Mouse (Mus musculus): Measurements from ENCODE around the gene Erbb3. TPM values are rescaled to one million over a fixed set of nuclear protein-coding genes. Genes with fewer than 3 reads are reported as not detected.

Erbb3 gene
- polyA plus RNA-seq, 1 experiment from 2014 or later: 18.6 TPM

DNA sequence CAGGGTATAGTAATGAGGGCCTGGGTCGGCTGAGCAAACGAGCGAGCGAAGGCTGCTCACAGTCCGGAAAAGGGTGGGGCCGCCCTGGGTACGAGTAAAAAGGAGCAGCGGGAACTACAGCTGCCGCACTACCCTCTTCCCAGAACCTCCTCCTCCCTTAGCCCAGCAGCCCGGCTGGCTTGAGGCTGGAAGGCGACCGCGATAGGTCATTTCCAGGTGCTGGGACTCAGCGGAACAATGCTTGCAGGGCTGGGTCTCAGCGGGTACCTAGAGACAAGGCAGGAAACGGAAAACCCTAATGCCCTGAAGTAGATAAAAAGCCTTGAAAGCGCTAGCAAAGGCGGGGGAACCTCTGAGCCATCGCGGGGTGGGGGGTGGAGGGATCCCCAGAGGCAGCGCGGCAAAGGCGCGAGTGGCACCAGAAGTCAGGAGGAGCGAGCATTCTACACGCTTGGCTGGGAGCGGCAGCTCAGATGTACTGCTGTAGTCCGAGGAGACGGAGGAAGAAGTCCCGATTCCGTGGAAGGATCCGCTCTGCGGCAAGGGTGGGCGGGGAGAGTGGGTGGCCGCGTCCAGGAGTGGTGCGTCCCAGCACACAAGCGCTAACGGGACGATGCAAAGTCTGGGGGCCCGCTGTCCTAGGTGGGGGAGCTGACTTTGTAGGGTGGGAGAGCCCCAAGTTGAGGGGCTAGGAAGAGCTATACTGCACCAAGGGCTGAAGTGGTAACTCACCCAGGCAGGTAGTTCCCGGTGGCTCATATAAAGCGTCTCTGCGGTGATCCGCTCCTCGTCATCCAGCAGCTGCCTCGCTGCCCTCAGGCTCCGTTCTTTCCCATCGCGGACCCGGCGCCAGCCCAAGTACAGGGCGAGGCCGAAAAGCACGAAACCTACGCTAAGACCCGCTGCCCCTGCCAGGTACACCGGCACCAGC is 64.5 kb downstream of the Erbb3 start:
- TF ChIP-seq CTCF (IDR thresholded peaks at IDR 0.05; ENCODE audit: low read depth) (no peak), EP300 (optimal IDR thresholded peaks at IDR 0.05) (no peak)
- Histone ChIP-seq H3K9me3 (ENCODE audit: control insufficient read depth, low read length) (no peaks in the 10 kb centered on the region), H3K9ac (ENCODE audit: low read length) (peak overlapping the region; percentile 81), H3K4me1 (replicated peaks; ENCODE audit: control insufficient read depth, insufficient read depth) (peaks cover 3% of the 10 kb centered on the region), H3K4me3 (ENCODE audit: low read depth, low read length) (peak overlapping the region; percentile 90), H3K36me3 (ENCODE audit: control insufficient read depth, insufficient read depth, low read length) (peaks cover 8% of the 10 kb centered on the region; the same call in 1 of the 2 replicates), H3K27ac (replicated peaks) (peak overlapping the region; percentile 92), H3K4me2 (replicated peaks; ENCODE audit: low read depth) (peak overlapping the region; percentile 95), H3K27me3 (ENCODE audit: control insufficient read depth, insufficient read depth, low read length) (no peaks in the 10 kb centered on the region)
- peak; percentile 33 for ATAC-seq (ENCODE audit: low FRiP score, low TSS enrichment)
- WGBS: under 1% methylated on average over 57 of the region's 58 CpGs
- DNase-seq (ENCODE audit: low spot score): peak; percentile 69

DNA sequence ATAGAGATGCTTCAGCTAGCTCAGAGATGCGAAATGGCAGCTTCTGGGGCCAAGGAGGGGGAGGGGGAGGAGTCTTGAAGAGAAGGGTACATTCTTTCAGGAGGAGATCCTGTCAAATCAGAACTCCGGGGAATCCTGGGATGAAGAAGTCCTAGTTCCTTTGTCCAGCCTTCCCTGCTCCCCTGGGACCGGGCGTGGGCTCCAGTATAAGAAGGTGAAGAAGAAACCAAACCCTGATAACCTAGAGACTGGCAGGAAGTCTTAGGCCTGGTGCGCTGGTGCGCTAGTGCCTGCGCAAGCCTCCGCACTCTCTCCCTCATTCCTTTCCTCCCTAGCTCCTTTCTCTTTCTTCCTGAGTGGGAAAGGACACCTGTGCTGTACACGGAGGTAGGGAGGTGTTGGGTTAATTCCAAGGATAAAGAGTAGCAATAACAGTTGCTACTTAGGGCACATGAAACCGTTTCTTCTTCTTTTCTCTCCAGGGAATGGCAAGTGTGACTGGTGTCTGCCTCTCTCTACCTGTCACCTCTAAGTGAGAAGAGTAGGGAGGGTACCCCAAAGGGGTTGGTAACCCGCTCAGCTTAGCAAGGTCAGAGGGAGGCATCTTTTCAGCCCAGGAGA is 65.2 kb downstream of the Erbb3 start:
- H3K9me3 ChIP-seq (ENCODE audit: control insufficient read depth, low read length): no peaks in the 10 kb centered on the region
- peak overlapping the region; percentile 81 for H3K9ac ChIP-seq (ENCODE audit: low read length)
- peaks cover 8% of the 10 kb centered on the region for H3K36me3 ChIP-seq (ENCODE audit: control insufficient read depth, insufficient read depth, low read length)
- TF ChIP-seq EP300 (optimal IDR thresholded peaks at IDR 0.05) (no peak), CTCF (IDR thresholded peaks at IDR 0.05; ENCODE audit: low read depth) (no peak)
- ATAC-seq (ENCODE audit: low FRiP score, low TSS enrichment) (no peak), DNase-seq (ENCODE audit: low spot score) (no peak)
- WGBS: 31% methylated on average over 11 of the region's 11 CpGs
- H3K4me1 ChIP-seq (replicated peaks; ENCODE audit: control insufficient read depth, insufficient read depth): peaks cover 3% of the 10 kb centered on the region
- H3K27ac ChIP-seq (replicated peaks): no peak overlapping the region; the same call in 1 of the 2 replicates
- H3K4me2 ChIP-seq (replicated peaks; ENCODE audit: low read depth): peak overlapping the region; percentile 95
- H3K4me3 ChIP-seq (ENCODE audit: low read depth, low read length): peak overlapping the region; percentile 90
- H3K27me3 ChIP-seq (ENCODE audit: control insufficient read depth, insufficient read depth, low read length): no peaks in the 10 kb centered on the region

DNA sequence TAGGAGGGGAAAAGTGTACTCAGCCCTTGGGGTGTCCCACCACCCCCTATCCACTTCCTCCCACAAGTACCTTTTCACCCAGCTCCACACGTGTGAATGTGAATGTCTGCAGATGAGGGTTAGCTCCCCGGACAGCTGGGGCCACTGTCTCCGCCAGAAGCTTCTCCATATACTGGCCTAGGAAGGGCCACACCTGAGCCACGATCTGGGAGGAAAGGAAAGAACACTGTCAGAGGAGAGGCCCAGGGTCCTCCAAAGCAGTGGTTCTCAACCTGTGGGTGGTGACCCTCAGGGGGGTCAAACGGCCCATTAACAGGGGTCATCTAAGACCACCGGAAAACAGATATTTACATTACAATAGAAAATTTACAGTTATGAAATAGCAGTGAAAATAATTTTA is 67.1 kb downstream of the Erbb3 start:
- H3K4me1 ChIP-seq (replicated peaks; ENCODE audit: control insufficient read depth, insufficient read depth): peaks cover 3% of the 10 kb centered on the region
- peaks cover 12% of the 10 kb centered on the region for H3K36me3 ChIP-seq (ENCODE audit: control insufficient read depth, insufficient read depth, low read length)
- WGBS: 79% methylated on average over 6 of the region's 6 CpGs
- no peak overlapping the region for H3K9ac ChIP-seq (ENCODE audit: low read length)
- H3K27me3 ChIP-seq (ENCODE audit: control insufficient read depth, insufficient read depth, low read length): no peaks in the 10 kb centered on the region
- ATAC-seq (ENCODE audit: low FRiP score, low TSS enrichment) (no peak), DNase-seq (ENCODE audit: low spot score) (no peak)
- H3K4me2 ChIP-seq (replicated peaks; ENCODE audit: low read depth): no peak overlapping the region
- H3K4me3 ChIP-seq (ENCODE audit: low read depth, low read length): no peak overlapping the region
- H3K9me3 ChIP-seq (ENCODE audit: control insufficient read depth, low read length): no peaks in the 10 kb centered on the region
- no peak overlapping the region for H3K27ac ChIP-seq (replicated peaks)
- TF ChIP-seq CTCF (IDR thresholded peaks at IDR 0.05; ENCODE audit: low read depth) (no peak), EP300 (optimal IDR thresholded peaks at IDR 0.05) (no peak)

DNA sequence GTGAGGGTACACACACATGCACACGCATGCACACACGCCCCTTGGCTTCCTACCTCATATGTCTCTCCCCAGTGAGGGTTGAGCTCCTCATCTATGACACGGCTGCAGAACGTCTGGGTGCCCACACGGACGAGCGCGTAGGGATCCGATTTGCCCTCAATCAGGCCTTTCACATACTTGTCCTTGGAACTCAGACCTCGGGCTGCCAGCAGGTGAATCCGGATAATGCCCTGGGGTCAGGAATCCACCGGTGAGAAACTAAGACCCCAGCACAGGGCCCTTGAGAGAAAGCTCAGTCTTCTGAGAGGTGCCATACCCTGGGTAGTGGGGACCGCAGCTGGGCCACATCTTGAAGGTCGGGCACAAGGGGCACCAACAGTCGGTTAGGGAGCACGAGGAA is 68.9 kb downstream of the Erbb3 start:
- TF ChIP-seq EP300 (optimal IDR thresholded peaks at IDR 0.05) (no peak), CTCF (IDR thresholded peaks at IDR 0.05; ENCODE audit: low read depth) (no peak)
- H3K4me2 ChIP-seq (replicated peaks; ENCODE audit: low read depth): no peak overlapping the region
- no peak overlapping the region for H3K4me3 ChIP-seq (ENCODE audit: low read depth, low read length)
- H3K27me3 ChIP-seq (ENCODE audit: control insufficient read depth, insufficient read depth, low read length): no peaks in the 10 kb centered on the region
- H3K9me3 ChIP-seq (ENCODE audit: control insufficient read depth, low read length): no peaks in the 10 kb centered on the region
- H3K4me1 ChIP-seq (replicated peaks; ENCODE audit: control insufficient read depth, insufficient read depth): peaks cover 3% of the 10 kb centered on the region
- H3K9ac ChIP-seq (ENCODE audit: low read length): no peak overlapping the region
- DNase-seq (ENCODE audit: low spot score) (no peak), ATAC-seq (ENCODE audit: low FRiP score, low TSS enrichment) (no peak)
- no peak overlapping the region for H3K27ac ChIP-seq (replicated peaks)
- H3K36me3 ChIP-seq (ENCODE audit: control insufficient read depth, insufficient read depth, low read length): peaks cover 14% of the 10 kb centered on the region
- WGBS: 90% methylated on average over 16 of the region's 16 CpGs

DNA sequence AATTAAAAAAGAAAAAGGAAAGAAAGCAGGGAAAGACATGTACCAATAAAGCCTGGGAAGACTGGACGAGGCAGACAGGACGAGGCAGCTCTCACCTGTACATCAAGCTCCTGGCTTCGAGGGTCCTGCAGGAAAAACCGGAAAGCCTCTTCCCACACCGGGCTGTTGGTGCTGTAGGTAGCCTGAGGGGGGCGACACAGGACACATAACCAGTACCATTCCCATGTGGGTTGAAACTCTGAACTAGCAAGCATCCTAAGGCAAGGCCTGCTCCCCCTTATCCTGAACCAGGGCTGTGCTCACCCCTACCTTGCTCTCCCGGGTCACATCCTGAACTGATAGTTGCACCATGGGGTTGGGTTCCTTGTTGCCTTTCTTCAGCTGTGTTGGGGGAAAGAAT is 70.6 kb downstream of the Erbb3 start:
- no peak overlapping the region for H3K4me2 ChIP-seq (replicated peaks; ENCODE audit: low read depth)
- H3K4me3 ChIP-seq (ENCODE audit: low read depth, low read length): no peak overlapping the region
- DNase-seq (ENCODE audit: low spot score) (peak; percentile 65), ATAC-seq (ENCODE audit: low FRiP score, low TSS enrichment) (0 out of 2 replicates have a peak, but pooled peaks have one; percentile 12)
- no peak overlapping the region for H3K9ac ChIP-seq (ENCODE audit: low read length)
- H3K27me3 ChIP-seq (ENCODE audit: control insufficient read depth, insufficient read depth, low read length): no peaks in the 10 kb centered on the region
- no peak for TF ChIP-seq EP300 (optimal IDR thresholded peaks at IDR 0.05)
- peak; percentile 76 for TF ChIP-seq CTCF (IDR thresholded peaks at IDR 0.05; ENCODE audit: low read depth)
- H3K9me3 ChIP-seq (ENCODE audit: control insufficient read depth, low read length): no peaks in the 10 kb centered on the region
- H3K36me3 ChIP-seq (ENCODE audit: control insufficient read depth, insufficient read depth, low read length): peaks cover 17% of the 10 kb centered on the region
- no peaks in the 10 kb centered on the region for H3K4me1 ChIP-seq (replicated peaks; ENCODE audit: control insufficient read depth, insufficient read depth)
- 78% methylated on average over 7 of the region's 7 CpGs for WGBS
- H3K27ac ChIP-seq (replicated peaks): no peak overlapping the region

Small RNA genes within 50 kb of the gene (microRNA-seq; reads per million reads assigned to microRNA genes)
- not detected for gene Gm47275
- gene Mir6917: not detected

Other genes starting within 250 kb of the Erbb3 start
- gene Coq10a, start 220.7 kb downstream of the Erbb3 start, polyA plus RNA-seq (2015; fragmentation: Nextera tagmentation; extraction: Ambion mirVana): 12.9 and 13.8 TPM in 2 replicates
- gene Ankrd52, start 212.5 kb downstream of the Erbb3 start, polyA plus RNA-seq (2015; fragmentation: Nextera tagmentation; extraction: Ambion mirVana): 2.9 and 4.3 TPM in 2 replicates
- gene Slc39a5, start 188.4 kb downstream of the Erbb3 start, polyA plus RNA-seq (2015; fragmentation: Nextera tagmentation; extraction: Ambion mirVana): 0.75 and 0.76 TPM in 2 replicates
- gene Nabp2, start 178.2 kb downstream of the Erbb3 start, polyA plus RNA-seq (2015; fragmentation: Nextera tagmentation; extraction: Ambion mirVana): 53.5 and 54.4 TPM in 2 replicates
- gene Rnf41, start 178.0 kb downstream of the Erbb3 start, polyA plus RNA-seq (2015; fragmentation: Nextera tagmentation; extraction: Ambion mirVana): 18.9 and 20.1 TPM in 2 replicates
- gene Smarcc2, start 130.4 kb downstream of the Erbb3 start, polyA plus RNA-seq (2015; fragmentation: Nextera tagmentation; extraction: Ambion mirVana): 21.4 and 26.6 TPM in 2 replicates
- gene Myl6, start 95.5 kb downstream of the Erbb3 start, polyA plus RNA-seq (2015; fragmentation: Nextera tagmentation; extraction: Ambion mirVana): 2,935 and 3,187 TPM in 2 replicates
- gene Myl6b, start 91.0 kb downstream of the Erbb3 start, polyA plus RNA-seq (2015; fragmentation: Nextera tagmentation; extraction: Ambion mirVana): 2.2 and 2.6 TPM in 2 replicates
- 15.0 and 15.1 TPM in 2 replicates for gene Esyt1, start 63.8 kb downstream of the Erbb3 start, polyA plus RNA-seq (2015; fragmentation: Nextera tagmentation; extraction: Ambion mirVana)
- gene Zc3h10, start 41.9 kb downstream of the Erbb3 start, polyA plus RNA-seq (2015; fragmentation: Nextera tagmentation; extraction: Ambion mirVana): 7.8 and 8.5 TPM in 2 replicates
- gene Rpl41, start 40.3 kb downstream of the Erbb3 start, polyA plus RNA-seq (2015; fragmentation: Nextera tagmentation; extraction: Ambion mirVana): 3,550 and 3,693 TPM in 2 replicates
- gene Pa2g4, start 23.7 kb downstream of the Erbb3 start, polyA plus RNA-seq (2015; fragmentation: Nextera tagmentation; extraction: Ambion mirVana): 131 and 135 TPM in 2 replicates
- 781 and 811 TPM in 2 replicates for gene Rps26, start 37.1 kb upstream of the Erbb3 start, polyA plus RNA-seq (2015; fragmentation: Nextera tagmentation; extraction: Ambion mirVana)
- 1.6 and 1.7 TPM in 2 replicates for gene Ikzf4, start 56.3 kb upstream of the Erbb3 start, polyA plus RNA-seq (2015; fragmentation: Nextera tagmentation; extraction: Ambion mirVana)
- 20.3 and 21.4 TPM in 2 replicates for gene Suox, start 84.4 kb upstream of the Erbb3 start, polyA plus RNA-seq (2015; fragmentation: Nextera tagmentation; extraction: Ambion mirVana)
- 54.0 and 59.4 TPM in 2 replicates for gene Rab5b, start 106.6 kb upstream of the Erbb3 start, polyA plus RNA-seq (2015; fragmentation: Nextera tagmentation; extraction: Ambion mirVana)
- 1.4 and 2.0 TPM in 2 replicates for gene Pmel, start 114.5 kb upstream of the Erbb3 start, polyA plus RNA-seq (2015; fragmentation: Nextera tagmentation; extraction: Ambion mirVana)
- 33.1 and 33.4 TPM in 2 replicates for gene Cdk2, start 115.4 kb upstream of the Erbb3 start, polyA plus RNA-seq (2015; fragmentation: Nextera tagmentation; extraction: Ambion mirVana)
- gene Dgka, start 155.2 kb upstream of the Erbb3 start, polyA plus RNA-seq (2015; fragmentation: Nextera tagmentation; extraction: Ambion mirVana): 14.6 and 15.7 TPM in 2 replicates
- gene Pym1, start 158.2 kb upstream of the Erbb3 start, polyA plus RNA-seq (2015; fragmentation: Nextera tagmentation; extraction: Ambion mirVana): 22.7 and 24.1 TPM in 2 replicates
- 2.0 and 2.1 TPM in 2 replicates for gene Mmp19, start 201.3 kb upstream of the Erbb3 start, polyA plus RNA-seq (2015; fragmentation: Nextera tagmentation; extraction: Ambion mirVana)
- 29.8 and 30.5 TPM in 2 replicates for gene Dnajc14, start 214.4 kb upstream of the Erbb3 start, polyA plus RNA-seq (2015; fragmentation: Nextera tagmentation; extraction: Ambion mirVana)
- 7.8 and 8.5 TPM in 2 replicates for gene Tmem198b, start 214.7 kb upstream of the Erbb3 start, polyA plus RNA-seq (2015; fragmentation: Nextera tagmentation; extraction: Ambion mirVana)
- gene Sarnp, start 227.7 kb upstream of the Erbb3 start, polyA plus RNA-seq (2015; fragmentation: Nextera tagmentation; extraction: Ambion mirVana): 99.4 and 104 TPM in 2 replicates
- 111 and 121 TPM in 2 replicates for gene Ormdl2, start 232.0 kb upstream of the Erbb3 start, polyA plus RNA-seq (2015; fragmentation: Nextera tagmentation; extraction: Ambion mirVana)

Measured in stomach, postnatal 0 days (tissue).